In genomic region chr11:83792316-83792914, GRCm38 (mm10) we compare ENCODE assay signal across 33 mouse cellular contexts. TPM values are rescaled to one million over a fixed set of nuclear protein-coding genes. Genes with fewer than 3 reads are reported as not detected.
DNase-seq lines count a peak whose midpoint lies in the region; ATAC-seq and TF ChIP-seq lines count a peak whose summit lies in the region.
"Had no signal": no experiment of that assay in that cellular context is flagged by ENCODE, and none has a peak within 500 bp of the region (broad histone marks: within the 10 kb centered on the region; RNA-seq: fewer than 3 reads in every experiment).

No protein-coding gene starts in this region.

- no peak overlapping the region for H3K9ac ChIP-seq in intestine, postnatal 0 days (ENCODE audit: low read depth, low read length)
- H3K9ac ChIP-seq in kidney, postnatal 0 days (ENCODE audit: low read depth, low read length): no peak overlapping the region
- H3K9ac ChIP-seq in stomach, postnatal 0 days (ENCODE audit: low read length): no peak overlapping the region
- H3K9ac ChIP-seq: heart, embryonic 15.5 days; hindbrain, embryonic 14.5 days; liver, embryonic 13.5 days; lung, embryonic 14.5 days; neural tube, embryonic 13.5 days; stomach, embryonic 15.5 days had no signal

- TF ChIP-seq CTCF in intestine, postnatal 0 days (IDR thresholded peaks at IDR 0.05; ENCODE audit: low read depth): no peak
- TF ChIP-seq CTCF in kidney, postnatal 0 days (IDR thresholded peaks at IDR 0.05; ENCODE audit: low read depth): no peak
- no peak for TF ChIP-seq CTCF in stomach, postnatal 0 days (IDR thresholded peaks at IDR 0.05; ENCODE audit: low read depth)

- TF ChIP-seq EP300 in stomach, postnatal 0 days (optimal IDR thresholded peaks at IDR 0.05): no peak

- H3K36me3 ChIP-seq in intestine, postnatal 0 days (ENCODE audit: control insufficient read depth, insufficient read depth): no peaks in the 10 kb centered on the region
- H3K36me3 ChIP-seq in kidney, postnatal 0 days (ENCODE audit: insufficient read depth, low read length): no peaks in the 10 kb centered on the region
- H3K36me3 ChIP-seq in stomach, postnatal 0 days (ENCODE audit: control insufficient read depth, insufficient read depth, low read length): no peaks in the 10 kb centered on the region
- H3K36me3 ChIP-seq: embryonic facial prominence, embryonic 10.5 days; heart, embryonic 15.5 days; liver, embryonic 13.5 days; midbrain, embryonic 10.5 days; stomach, embryonic 15.5 days had no signal

- no peaks in the 10 kb centered on the region for H3K9me3 ChIP-seq in intestine, postnatal 0 days (ENCODE audit: control insufficient read depth)
- H3K9me3 ChIP-seq in kidney, postnatal 0 days (replicated peaks; ENCODE audit: low read length): no peaks in the 10 kb centered on the region
- H3K9me3 ChIP-seq in stomach, postnatal 0 days (ENCODE audit: control insufficient read depth, low read length): no peaks in the 10 kb centered on the region
- H3K9me3 ChIP-seq: embryonic facial prominence, embryonic 10.5 days; heart, embryonic 15.5 days; liver, embryonic 13.5 days; midbrain, embryonic 10.5 days; neural tube, embryonic 13.5 days; stomach, embryonic 15.5 days had no signal

- 0 out of 2 replicates have a peak, but pooled peaks cover 4% of the 10 kb centered on the region for H3K4me1 ChIP-seq in intestine, postnatal 0 days (replicated peaks; ENCODE audit: control insufficient read depth, insufficient read depth, low read length)
- H3K4me1 ChIP-seq in kidney, postnatal 0 days (replicated peaks; ENCODE audit: insufficient read depth, low read length): no peaks in the 10 kb centered on the region
- H3K4me1 ChIP-seq in stomach, postnatal 0 days (replicated peaks; ENCODE audit: control insufficient read depth, insufficient read depth): no peaks in the 10 kb centered on the region
- H3K4me1 ChIP-seq: embryonic facial prominence, embryonic 10.5 days; liver, embryonic 13.5 days; midbrain, embryonic 10.5 days; neural tube, embryonic 13.5 days; stomach, embryonic 15.5 days had no signal

- intact Hi-C loops in left cerebral cortex, postnatal 10 days (cut with DNase I): no loop called here

- WGBS in intestine, postnatal 0 days: 35% methylated on average over 12 of the region's 12 CpGs
- WGBS in kidney, postnatal 0 days: 62% methylated on average over 12 of the region's 12 CpGs
- WGBS in stomach, postnatal 0 days: 66% methylated on average over 12 of the region's 12 CpGs

- H3K27ac ChIP-seq in intestine, postnatal 0 days (ENCODE audit: low read depth, low read length): peak overlapping the region; percentile 76
- peak overlapping the region; percentile 63 for H3K27ac ChIP-seq in kidney, postnatal 0 days
- H3K27ac ChIP-seq in stomach, postnatal 0 days (replicated peaks): no peak overlapping the region
- H3K27ac ChIP-seq: embryonic facial prominence, embryonic 10.5 days; heart, embryonic 15.5 days; hindbrain, embryonic 14.5 days; liver, embryonic 13.5 days; macrophage; midbrain, embryonic 10.5 days; neural tube, embryonic 13.5 days; stomach, embryonic 15.5 days had no signal

- peak; percentile 85 for DNase-seq in kidney, adult 11 months
- no peak for DNase-seq in kidney, postnatal 4 days
- DNase-seq in kidney, postnatal 0 days (ENCODE audit: low spot score): no peak
- no peak for DNase-seq in heart, adult 8-10 months (ENCODE audit: low spot score)
- no peak for DNase-seq in stomach, postnatal 0 days (ENCODE audit: low spot score)
- DNase-seq in left cerebral cortex, postnatal 10 days (ENCODE audit: extremely low spot score in 1 of 2, low spot score in 2 of 2): no peak
- DNase-seq: adrenal gland, postnatal 25 days; cerebellum, adult 9-11 months; gastrocnemius, postnatal 10 days; heart, postnatal 36 days; layer of hippocampus, adult 9-11 months; liver, embryonic 13.5 days; lung, embryonic 14.5 days; right cerebral cortex, postnatal 4 days had no signal

- H3K4me3 ChIP-seq in intestine, postnatal 0 days (ENCODE audit: low read depth, low read length): no peak overlapping the region
- H3K4me3 ChIP-seq in kidney, postnatal 0 days (replicated peaks; ENCODE audit: low read depth, low read length): no peak overlapping the region
- no peak overlapping the region for H3K4me3 ChIP-seq in stomach, postnatal 0 days (ENCODE audit: low read depth, low read length)
- H3K4me3 ChIP-seq: embryonic facial prominence, embryonic 10.5 days; heart, embryonic 15.5 days; liver, embryonic 13.5 days; midbrain, embryonic 10.5 days; myocyte; neural tube, embryonic 13.5 days; stomach, embryonic 15.5 days had no signal

- ATAC-seq in intestine, postnatal 0 days: peak; percentile 96
- peak; percentile 49 for ATAC-seq in kidney, postnatal 0 days (replicated peaks; ENCODE audit: low FRiP score, low read depth)
- ATAC-seq in megakaryocyte, adult 5-6 weeks (ENCODE audit: poor library complexity, severe bottlenecking): peak; percentile 39; the same call in 1 of the 2 replicates
- ATAC-seq in stomach, postnatal 0 days (ENCODE audit: low FRiP score, low TSS enrichment): no peak
- ATAC-seq: forebrain, embryonic 16.5 days; inflammation-experienced regulatory T-cells, adult 6 months; midbrain, embryonic 16.5 days had no signal

- H3K27me3 ChIP-seq in intestine, postnatal 0 days (replicated peaks; ENCODE audit: control insufficient read depth, insufficient read depth, low read length): no peaks in the 10 kb centered on the region
- H3K27me3 ChIP-seq in kidney, postnatal 0 days (ENCODE audit: insufficient read depth, low read length): no peaks in the 10 kb centered on the region
- H3K27me3 ChIP-seq in stomach, postnatal 0 days (ENCODE audit: control insufficient read depth, insufficient read depth, low read length): no peaks in the 10 kb centered on the region
- H3K27me3 ChIP-seq: neural tube, embryonic 13.5 days; stomach, embryonic 15.5 days had no signal

- H3K4me2 ChIP-seq in intestine, postnatal 0 days (replicated peaks; ENCODE audit: low read depth): no peak overlapping the region
- H3K4me2 ChIP-seq in kidney, postnatal 0 days (ENCODE audit: low read length): no peak overlapping the region
- no peak overlapping the region for H3K4me2 ChIP-seq in stomach, postnatal 0 days (replicated peaks; ENCODE audit: low read depth)
- H3K4me2 ChIP-seq: heart, embryonic 15.5 days; hindbrain, embryonic 14.5 days; liver, embryonic 13.5 days; lung, embryonic 14.5 days; neural tube, embryonic 13.5 days; stomach, embryonic 15.5 days had no signal

RNA-seq across cellular contexts. Expression of gene Heatr6, which starts 38.9 kb away (rescaled TPM):
- 7.7 and 11.5 TPM in 2 replicates for polyA plus RNA-seq in intestine, postnatal 0 days (2015; fragmentation: Nextera tagmentation; extraction: Ambion mirVana)
- polyA plus RNA-seq in kidney, postnatal 0 days (2015; fragmentation: Nextera tagmentation; extraction: Ambion mirVana): 14.4 and 14.9 TPM in 2 replicates
- 13.0 and 17.0 TPM in 2 replicates for total RNA-seq in megakaryocyte, adult 5-6 weeks (2015)
- total RNA-seq in megakaryocyte, adult 5-6 weeks (2017): 13.2 and 19.8 TPM in 2 replicates
- 1 to 10 TPM; 5.7 to 7.9 (median 6.6) TPM for total RNA-seq in heart, adult 8-10 months (2022)
- polyA plus RNA-seq in stomach, postnatal 0 days (2015; fragmentation: Nextera tagmentation; extraction: Ambion mirVana): 8.6 and 9.2 TPM in 2 replicates
- total RNA-seq in left cerebral cortex, postnatal 10 days (2021): 10 to 100 TPM; 17.9 to 18.9 TPM

RNA-seq across cellular contexts. Expression of gene Wfdc21, which starts 45.7 kb away (rescaled TPM):
- polyA plus RNA-seq in intestine, postnatal 0 days (2015; fragmentation: Nextera tagmentation; extraction: Ambion mirVana): not detected in 2 replicates
- polyA plus RNA-seq in kidney, postnatal 0 days (2015; fragmentation: Nextera tagmentation; extraction: Ambion mirVana): 1.5 and 1.7 TPM in 2 replicates
- 528 and 641 TPM in 2 replicates for total RNA-seq in megakaryocyte, adult 5-6 weeks (2015)
- 492 and 635 TPM in 2 replicates for total RNA-seq in megakaryocyte, adult 5-6 weeks (2017)
- total RNA-seq in heart, adult 8-10 months (2022): 1 to 10 TPM in 1 of 4 experiments, not detected in 3; 1.5 TPM
- 3.1 and 3.4 TPM in 2 replicates for polyA plus RNA-seq in stomach, postnatal 0 days (2015; fragmentation: Nextera tagmentation; extraction: Ambion mirVana)
- total RNA-seq in left cerebral cortex, postnatal 10 days (2021): not detected
- total RNA-seq: adrenal gland, postnatal 25 days; gastrocnemius, postnatal 10 days; heart, postnatal 36 days; left cerebral cortex, adult 18-20 months; left cerebral cortex, postnatal 36 days had no signal
- polyA plus RNA-seq: embryonic facial prominence, embryonic 10.5 days; forebrain, embryonic 16.5 days; hindbrain, embryonic 14.5 days; inflammation-experienced regulatory T-cells, adult 6 months; limb, embryonic 14.5 days; midbrain, embryonic 10.5 days; midbrain, embryonic 16.5 days; myocyte; neural tube, embryonic 13.5 days had no signal

RNA-seq across cellular contexts. Expression of gene Hnf1b, which starts 57.4 kb away (rescaled TPM):
- polyA plus RNA-seq in intestine, postnatal 0 days (2015; fragmentation: Nextera tagmentation; extraction: Ambion mirVana): 12.0 and 13.2 TPM in 2 replicates
- 88.8 and 92.6 TPM in 2 replicates for polyA plus RNA-seq in kidney, postnatal 0 days (2015; fragmentation: Nextera tagmentation; extraction: Ambion mirVana)
- total RNA-seq in megakaryocyte, adult 5-6 weeks (2015): not detected in 2 replicates
- not detected in 2 replicates for total RNA-seq in megakaryocyte, adult 5-6 weeks (2017)
- not detected for total RNA-seq in heart, adult 8-10 months (2022)
- polyA plus RNA-seq in stomach, postnatal 0 days (2015; fragmentation: Nextera tagmentation; extraction: Ambion mirVana): 4.8 and 5.0 TPM in 2 replicates
- total RNA-seq in left cerebral cortex, postnatal 10 days (2021): under 1 TPM; 0.14 to 0.19 TPM
- total RNA-seq: common myeloid progenitor, adult 5-6 weeks; gastrocnemius, postnatal 10 days; granulocyte monocyte progenitor cell, adult 5-6 weeks; heart, postnatal 36 days had no signal
- polyA plus RNA-seq: inflammation-experienced regulatory T-cells, adult 6 months; macrophage; midbrain, embryonic 10.5 days; myocyte; thymus, postnatal 0 days had no signal

Comparison
In these comparisons a context has a peak if more than half of its experiments do, and no peak if none do; other contexts are left out.
1. RNA of gene Wfdc21, which starts 45.7 kb away (total RNA-seq): 492 to 641 TPM in megakaryocyte, adult 5-6 weeks; 1.5 TPM in heart, adult 8-10 months and not detected in left cerebral cortex, postnatal 10 days; every median in the first group is over 100 times any median in the second.